Mouse (Mus musculus) adrenal gland, adult 18-20 months (tissue): ENCODE data around the gene Sec31a. TPM values are rescaled to one million over a fixed set of nuclear protein-coding genes. Genes with fewer than 3 reads are reported as not detected.

ENCODE experiments used
- DNase-seq, 2 experiments: peaks; one replicate each; pipeline ENCODE4 v3.0.0; 2021 to 2022; ENCODE audit warnings: low spot score in 2 of 2
- total RNA-seq, 2 experiments: library from RNA; stranded (reverse); gene quantifications; 1 replicate in 1 of 2; 2 replicates in 1 of 2; pipeline ENCODE4 v1.2.3; 2021

Sec31a gene
- total RNA-seq, 2 experiments from 2014 or later: 157 to 164 TPM

DNA sequence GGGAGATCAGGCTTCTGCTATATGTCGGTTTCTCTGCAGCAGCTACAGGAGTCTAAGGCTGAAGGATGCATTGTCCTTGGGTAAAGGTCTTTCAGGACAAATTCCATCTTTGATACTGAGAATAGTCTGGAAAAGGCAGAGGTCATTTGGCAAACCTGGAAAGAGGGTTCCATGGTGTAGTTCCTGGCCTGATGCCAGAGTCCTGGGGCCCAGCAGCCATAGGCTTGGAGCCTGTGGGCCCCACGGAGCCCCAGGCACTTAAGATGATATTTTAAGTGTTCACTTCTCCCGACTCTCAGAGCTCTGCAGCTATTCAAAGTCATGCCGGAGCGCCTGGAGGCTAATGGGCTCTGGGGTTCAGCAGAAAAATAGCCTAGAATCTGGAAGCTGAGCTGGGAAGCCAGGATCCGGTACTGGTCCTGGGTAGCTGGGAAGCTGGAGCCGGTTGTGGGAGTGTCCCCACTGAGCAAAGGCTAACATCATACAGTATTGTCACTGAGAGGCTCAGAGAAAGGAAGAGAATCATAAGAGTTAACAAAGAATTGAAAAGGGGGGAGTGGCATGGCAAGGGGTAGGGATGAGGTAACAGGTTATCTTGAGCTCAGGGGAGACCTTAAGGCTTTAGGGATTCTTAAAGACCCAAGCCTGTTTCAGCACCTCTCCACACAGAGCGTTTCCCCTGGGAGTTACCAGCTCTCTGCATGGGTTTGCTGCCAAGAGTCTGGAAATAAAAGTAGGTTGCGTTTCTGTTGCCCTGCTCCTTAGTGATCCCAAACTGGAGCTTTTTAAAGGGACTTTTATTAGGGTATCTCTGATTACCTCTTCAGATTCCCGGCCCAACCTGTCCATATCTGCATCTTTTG is 62.8 kb downstream of the Sec31a start:
- DNase-seq: no peak

DNA sequence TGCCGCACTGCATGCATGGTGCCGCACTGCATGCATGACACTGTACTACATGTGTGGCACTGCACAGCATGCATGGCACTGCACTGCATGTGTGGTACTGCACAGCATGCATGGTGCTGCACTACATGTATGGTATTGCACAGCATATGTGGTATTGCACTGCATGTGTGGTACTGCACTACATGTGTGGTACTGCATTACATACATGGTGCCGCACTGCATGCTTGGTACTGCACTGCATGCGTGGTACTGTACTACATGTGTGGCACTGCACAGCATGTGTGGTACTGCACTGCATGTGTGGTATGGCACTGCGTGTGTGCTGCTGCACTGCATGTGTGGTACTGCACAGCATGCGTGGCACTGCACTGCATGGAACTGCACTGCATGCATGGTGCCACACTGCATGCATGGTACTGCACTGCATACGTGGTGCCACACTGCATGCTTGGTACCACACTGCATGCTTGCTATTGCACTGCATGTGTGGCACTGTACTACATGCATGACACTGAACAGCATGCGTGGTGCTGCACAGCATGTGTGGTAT is 65.1 kb downstream of the Sec31a start:
- DNase-seq: no peak

DNA sequence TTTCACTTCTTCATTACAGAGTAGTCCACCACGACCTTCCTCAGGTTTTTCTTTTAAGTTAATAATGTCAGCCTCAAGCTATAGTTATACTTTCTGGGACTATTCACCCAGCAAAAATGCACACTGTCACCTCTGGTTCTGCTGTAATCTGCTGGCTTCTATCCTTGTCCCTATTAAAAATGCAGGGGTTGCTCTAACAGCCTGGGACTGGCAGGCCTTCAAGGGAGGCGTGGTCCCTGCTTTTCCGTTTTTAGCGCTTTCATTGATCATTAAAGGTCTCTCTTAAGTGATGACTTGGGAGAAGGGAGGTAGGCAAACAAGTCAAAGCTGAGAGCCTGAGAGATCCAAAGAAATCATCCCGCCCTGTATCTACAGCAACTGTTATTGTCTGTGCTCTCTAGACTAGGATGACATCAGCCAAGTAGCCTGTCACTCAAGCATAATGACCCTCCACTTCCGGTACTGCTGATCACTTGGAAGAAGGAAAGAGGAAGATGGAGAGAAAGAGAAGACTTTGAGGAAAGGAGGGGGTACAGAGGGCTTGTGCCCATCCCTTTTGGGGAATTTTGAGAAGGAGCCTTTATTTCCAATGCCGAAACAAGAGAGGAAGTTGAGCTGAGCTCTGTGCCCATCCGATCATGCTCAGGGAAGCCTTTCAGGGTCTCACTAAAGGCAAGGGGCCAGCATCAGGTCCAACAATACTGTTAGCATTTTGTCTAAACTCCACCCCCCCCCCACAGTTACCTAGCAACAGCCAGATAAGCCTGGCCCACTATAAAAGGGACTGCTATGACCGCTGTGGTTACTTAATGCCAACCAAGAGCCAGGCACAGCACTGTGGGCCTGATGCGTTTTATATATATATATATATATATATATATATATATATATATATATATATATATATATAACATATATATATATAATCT is 66.5 kb downstream of the Sec31a start:
- no peak for DNase-seq

DNA sequence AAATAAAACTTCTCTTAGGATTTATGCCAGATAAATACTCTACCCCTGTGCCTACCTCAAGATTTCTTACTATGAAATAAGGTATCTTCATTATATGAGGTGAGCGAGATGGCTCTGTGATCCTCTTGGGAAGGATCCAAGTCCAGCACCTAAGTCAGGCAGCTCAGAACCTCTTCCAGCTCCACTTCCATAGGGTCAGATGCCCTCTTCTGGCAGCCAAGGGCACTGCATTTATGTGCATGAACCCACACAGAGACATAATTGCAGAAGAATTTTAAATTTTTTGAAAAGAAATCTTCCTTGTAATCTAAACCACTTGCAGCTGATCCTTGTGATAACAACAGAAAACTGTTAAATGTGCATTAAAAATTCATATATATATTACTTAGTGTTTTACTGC is 70.9 kb downstream of the Sec31a start:
- no peak for DNase-seq

DNA sequence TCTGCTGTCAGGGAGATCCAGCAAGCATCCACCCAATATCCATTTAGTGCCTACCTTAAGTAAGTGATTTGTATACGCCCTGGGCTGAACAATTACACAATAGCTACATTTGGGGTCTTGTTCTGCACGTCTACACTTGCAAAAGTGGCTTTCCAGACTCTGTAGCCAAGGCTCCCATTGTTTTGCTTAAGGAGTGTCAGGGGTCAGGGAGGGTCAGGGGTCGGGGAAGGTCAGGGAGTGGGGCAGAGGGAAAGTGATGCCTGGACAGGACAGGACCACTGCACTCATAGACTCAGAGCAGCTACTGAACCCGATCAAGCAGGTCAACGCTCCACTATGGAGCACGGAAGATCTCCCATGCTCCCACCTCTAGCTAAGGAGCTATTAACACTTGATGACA is 72.9 kb downstream of the Sec31a start:
- DNase-seq: no peak

DNA sequence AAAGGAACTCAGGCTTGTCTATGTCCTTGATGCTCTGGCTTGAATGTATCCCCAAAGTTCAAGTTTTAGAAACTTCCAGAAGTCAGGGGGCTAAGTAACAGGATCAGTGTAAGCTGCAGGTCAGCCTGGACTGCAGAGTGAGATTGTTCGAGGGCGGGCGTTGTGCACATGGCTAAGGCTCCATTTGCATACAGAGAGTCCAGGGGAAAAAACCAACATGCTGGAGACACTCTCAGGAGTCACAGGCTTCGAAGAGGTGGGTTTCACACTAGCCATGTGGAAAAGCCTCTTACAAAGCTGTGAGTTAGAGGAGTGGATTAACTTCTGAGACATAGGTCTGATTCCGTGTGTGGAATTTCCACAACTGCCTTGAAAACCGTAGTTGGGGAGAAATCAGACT is 73.6 kb downstream of the Sec31a start:
- no peak for DNase-seq

DNA sequence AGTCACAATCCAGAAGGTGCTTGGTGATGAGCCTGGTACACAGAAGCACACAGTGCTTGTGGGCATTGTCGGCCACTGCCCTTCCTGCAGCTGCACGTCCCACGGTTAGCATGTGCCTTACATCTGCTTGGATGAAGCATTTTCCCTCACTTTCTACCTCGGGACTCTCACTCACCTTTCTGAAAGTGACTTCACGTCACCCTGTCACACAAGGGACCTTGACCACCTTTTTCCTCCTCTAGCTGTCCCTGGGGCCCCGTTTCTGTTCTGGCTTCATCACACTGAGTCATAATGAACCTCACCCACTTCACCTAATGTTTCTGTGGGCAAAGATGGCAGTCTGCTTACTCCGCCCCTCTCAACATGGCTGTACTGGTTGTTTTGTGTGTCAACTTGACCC is 75.0 kb downstream of the Sec31a start:
- DNase-seq: no peak

DNA sequence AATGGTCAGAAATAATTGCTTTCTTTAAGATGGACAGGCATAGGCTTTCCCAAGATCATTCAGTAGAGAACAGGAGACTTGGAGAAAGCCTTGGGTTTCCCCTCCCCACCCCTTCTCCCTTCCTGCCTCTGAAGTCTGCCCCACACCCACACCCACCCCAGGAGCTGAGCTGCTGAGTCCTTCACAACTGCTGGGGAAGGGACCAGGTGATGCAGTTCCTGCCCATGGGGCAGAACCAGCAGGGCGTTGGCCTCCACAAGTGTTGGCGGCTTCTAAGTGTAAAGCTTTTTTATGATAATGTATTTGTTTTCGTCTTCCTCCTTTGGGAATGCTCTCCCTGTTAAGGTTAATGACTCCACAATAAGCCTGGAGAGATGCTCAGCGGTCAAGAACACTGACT is 78.2 kb downstream of the Sec31a start:
- DNase-seq: no peak

DNA sequence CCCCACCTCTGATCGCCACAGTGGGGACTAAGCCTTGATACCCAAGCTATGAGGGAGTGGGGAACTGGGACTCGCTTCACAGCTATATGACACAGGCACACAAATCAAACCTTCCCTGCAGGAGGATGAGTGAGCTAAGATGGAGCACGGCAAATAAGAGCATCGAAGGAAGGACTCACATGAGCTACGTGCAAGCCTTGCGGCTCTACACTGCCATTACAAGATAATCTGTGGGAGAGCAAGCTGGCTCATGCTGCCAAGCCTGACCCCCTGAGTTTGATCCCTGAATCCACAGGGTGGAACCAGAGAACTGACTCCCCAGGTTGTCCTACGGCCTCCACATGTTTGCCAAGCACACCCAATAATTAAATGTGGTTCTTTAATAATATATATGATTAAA is 79.2 kb downstream of the Sec31a start:
- DNase-seq: no peak

DNA sequence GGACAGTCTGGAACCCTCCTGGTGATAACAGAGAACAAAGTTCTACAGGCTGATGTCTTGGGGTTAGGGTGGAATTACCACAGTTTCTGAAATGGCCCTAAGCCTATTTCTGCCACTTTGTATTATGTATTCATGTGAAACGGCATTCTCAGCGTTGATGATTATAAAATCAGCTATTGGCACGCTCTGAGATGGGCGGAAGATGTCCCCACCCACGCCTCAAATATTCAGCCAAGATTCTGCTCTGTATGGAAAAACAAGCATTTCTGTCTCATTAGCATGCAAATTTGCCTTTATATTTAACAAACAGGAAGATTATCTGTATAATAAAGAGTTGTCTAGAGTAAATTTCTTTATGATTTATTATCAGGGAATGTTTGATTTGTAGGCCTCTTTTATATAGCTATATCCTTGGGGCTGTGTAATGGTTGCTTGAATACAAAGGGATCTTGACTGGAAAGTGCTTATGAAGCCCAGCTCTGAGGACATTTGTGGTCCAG is 80.4 kb downstream of the Sec31a start:
- DNase-seq: no peak

DNA sequence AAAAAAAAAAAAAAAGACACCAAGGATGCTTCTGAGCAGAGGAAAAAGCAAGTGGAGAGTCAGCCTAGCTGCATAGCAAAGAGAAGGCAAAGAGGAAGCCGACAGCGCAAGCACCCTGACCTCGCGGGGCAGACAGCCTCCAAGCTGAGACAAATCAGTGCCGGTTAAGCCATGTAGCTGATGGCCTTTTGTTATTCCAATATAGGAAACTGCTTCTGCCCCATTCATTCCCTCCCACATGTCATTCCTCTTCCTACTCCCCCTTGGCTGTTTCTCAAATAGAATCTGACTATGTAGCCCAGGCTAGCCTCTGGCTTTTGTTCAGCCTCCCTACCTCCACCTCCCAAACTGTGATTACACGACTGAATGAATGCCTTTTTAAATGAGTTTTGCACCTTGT is 81.3 kb downstream of the Sec31a start:
- DNase-seq: no peak

DNA sequence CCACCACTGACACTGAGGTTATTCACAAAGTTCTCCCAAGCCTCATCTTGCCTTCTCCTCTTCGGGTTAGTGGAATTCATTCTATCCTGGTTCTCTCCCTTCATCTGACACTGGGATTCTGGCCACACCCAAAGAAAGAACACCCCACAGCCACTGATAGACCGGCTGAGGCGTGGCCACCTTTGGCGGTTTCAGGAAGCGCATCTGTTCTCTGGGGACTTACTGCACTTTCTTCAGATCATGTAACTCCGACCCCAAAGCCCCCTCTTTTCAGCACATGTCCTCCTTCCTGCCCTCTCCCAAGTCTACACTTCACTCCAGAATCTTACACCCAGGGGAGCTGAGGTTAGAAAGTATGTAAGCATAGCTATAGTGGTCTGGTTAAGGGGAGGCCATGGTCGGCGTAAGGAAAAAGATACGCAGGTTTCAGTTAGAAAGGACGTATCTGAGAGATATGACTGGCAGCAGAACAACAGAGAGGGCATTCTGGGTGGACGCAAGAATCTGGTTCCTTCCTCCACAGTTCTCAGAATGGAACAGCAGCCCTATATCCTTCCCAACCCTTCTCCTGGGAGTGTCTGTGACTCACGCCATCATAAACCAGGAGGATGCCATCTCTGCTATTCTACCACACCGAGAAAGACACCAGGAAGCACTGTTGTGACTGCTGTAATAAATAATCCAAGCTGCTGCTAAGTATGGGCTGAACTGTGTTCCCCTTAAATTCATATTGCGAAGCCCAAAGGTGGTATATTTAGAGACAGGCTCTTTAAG is 82.2 kb downstream of the Sec31a start:
- no peak for DNase-seq

DNA sequence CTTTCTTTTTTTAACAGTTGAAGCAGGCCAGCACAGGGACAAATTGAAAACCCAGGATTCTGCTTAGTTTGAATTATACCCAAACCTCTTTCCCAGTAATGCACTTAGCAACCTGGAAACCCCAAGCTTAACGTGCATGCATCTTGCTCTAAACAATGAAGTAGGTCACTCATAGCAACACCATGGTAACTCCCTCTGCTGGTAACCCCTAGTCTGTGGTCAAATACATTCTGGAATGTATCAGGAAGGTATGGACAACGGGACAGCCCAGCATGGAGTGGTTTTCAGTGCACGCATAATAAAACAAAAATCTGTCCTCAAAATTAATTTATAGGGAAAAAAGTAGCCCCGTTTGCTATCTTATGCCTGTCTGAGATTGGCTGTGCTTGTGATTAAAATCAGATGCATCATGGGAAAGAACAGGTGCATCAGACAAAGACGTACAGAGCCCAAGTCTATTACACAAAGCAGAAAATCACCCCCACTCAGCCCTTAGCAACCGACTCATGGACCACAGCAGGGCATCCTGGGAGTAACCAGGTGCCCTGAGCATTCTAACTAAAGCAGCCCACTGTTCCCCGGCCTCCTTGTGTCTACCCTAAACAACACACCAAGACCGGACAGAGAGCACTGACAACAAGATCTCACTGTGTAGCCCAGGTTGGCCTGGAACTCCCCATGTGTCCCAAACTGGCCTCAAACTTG is 83.6 kb downstream of the Sec31a start:
- DNase-seq: no peak

DNA sequence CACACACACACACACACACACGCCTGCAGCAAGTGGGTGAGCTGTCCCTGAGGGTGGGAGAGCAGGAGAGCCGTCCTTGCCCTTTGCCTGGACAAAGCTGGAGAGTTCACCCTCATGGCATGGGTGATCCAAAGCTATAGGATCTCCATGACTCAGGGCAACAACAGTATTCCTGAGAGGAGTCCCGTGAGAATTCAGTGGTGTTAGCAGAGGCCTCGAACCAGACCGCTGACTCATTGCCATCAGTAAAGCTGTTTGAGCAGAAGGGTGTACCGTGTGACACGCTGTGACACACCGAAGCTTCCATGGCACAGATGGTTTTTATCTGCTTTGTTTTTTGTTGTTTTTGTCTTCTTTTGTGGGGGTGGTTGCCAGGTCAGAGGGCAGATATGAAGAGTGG is 84.4 kb downstream of the Sec31a start:
- DNase-seq: no peak

DNA sequence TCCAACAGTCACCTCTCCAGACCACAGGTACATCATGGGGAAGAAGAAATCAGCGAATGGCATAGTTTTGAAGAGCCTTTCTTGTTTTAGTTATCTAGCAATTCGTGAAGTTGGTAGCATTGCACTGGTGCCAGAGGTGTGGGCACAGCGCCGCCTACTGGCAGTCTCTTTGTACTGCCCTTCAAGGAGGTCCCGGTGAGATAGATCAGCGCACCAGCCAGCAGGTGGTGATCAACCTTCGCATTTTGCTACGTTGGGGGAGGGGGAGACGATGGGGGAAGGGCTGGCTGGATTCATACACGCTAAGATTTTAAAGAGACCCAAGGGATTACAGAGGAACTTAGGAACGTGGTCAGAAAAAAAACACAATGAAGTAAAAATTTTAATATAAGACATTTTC is 94.0 kb downstream of the Sec31a start:
- peak; percentile 74 to 75 for DNase-seq

DNA sequence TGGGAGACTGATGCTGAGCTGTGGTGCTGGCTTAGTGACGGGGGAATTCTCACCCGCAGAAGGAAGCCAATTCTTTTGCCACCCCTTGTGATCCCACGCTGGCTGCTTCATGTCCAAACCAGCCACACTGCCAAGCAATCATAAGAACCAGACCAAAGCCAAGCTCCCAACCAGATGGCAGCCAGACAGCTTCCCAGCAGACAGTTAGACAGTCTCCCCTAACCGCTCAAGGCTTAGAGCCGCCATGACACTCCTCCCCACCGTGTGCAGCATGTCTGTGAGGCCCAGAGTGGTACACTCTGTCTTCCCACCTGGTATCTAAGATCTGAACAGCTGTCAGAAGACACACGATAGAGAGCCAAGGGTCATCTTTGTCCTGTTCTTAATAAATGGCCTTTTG is 98.2 kb downstream of the Sec31a start:
- no peak for DNase-seq

DNA sequence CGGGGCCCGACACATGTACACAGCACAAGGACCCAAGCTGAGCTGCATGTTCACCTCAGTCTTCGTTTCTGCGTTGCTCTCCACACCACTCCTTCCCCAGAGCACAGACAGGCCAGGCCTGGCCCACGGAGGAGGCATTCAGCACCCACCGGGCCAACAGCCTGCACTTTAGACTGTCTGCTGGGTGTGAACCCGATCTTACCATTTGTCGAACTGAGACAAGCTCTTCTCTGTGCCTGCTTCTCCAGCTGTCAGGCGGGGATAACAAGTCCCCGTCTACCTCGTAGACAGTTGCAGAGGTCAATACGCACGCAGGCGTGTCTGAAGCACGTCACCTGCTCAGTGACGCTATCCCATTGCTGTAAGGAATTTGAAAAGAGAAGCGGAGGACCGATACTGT is 99.0 kb downstream of the Sec31a start:
- no peak for DNase-seq

DNA sequence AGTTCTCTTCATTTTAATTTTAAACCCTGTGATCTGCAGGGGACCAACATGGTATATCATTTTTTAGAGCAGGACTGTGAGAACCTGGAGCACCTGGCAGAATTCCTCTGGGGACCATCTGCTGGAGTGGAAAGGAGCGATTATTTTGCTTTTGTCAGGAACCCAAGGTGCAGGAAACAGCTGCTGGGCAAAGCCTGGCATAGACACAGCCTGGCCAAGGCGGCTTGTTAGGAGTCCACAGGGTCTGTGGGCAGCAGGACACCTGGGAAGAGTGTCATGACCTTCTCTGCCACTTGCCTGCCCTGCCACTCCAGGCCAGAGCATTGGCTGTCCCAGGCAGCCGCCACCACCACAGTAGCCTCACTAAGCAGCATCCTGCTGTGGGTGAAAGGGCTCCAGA is 100.4 kb downstream of the Sec31a start:
- no peak for DNase-seq

DNA sequence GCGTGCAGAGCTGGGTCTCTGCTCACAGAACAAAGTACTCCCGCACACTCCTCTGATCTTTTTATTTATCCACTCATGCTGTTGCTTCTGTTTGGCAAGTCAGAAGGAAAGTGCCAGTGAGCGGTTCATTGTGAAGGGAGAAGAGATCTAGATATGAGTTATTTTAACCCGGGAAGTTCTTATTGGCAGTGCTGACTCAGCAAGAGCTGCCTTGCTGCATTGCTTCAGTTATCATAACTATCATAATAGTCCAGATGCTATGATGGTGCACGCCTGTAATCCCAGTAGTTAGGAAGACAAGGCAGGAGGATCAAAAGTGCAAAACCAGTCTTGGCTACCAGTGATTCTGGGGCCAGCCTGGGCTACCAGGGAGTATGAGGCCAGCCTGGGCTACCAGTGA is 103.6 kb downstream of the Sec31a start:
- DNase-seq: no peak
